Mouse (Mus musculus): ENCODE data around the gene Aup1.

The Aup1 gene

DNA sequence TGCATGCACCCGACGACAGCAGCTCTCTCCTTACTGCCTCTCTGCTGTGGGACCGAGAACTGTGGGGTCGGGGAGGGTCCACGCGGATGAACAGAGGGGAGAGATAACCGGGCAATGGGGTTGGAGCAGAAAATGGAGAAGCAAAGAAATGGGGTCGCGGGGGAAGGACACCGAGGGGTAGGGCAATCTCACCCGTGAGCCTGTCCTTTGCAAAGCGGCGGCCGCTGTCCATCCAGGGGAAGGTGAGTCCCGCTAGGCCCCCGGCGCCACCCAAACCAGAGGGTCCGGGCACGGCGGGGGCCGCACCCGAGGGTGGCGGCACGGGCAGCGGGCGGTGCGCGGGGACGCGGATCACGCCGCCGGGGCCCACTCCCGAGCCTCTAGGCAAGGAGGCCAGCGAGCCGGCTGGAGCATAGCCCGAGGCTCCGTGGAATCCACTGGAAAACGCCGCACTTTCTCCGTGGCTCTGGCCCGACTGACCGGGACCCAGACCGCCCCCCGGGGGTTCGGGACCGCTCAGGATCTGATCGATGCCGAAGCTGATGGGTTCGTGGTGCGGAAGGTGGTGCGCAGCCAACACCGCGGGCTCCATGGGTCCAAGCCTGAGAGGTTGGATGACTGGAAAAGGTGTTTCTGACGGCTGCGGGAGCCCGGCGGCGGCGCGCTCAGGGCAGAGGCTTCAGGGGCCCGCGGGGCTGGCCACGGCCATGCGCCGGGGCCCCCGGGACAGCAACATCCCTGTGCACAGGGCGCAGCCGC, 15.3 kb downstream of the Aup1 start:
- DNase-seq (ENCODE audit: low read depth, low spot score): no peak

DNA sequence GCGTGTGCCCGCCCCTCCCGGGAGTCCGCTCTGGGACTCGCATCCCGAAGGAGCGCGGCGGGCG, 15.8 kb downstream of the Aup1 start, which contains the start of gene Tlx2:
TSS of gene Tlx2 (minus strand) at position 47 of the 64 bp plus-strand sequence.
- DNase-seq (ENCODE audit: low read depth, low spot score): no peak

DNA sequence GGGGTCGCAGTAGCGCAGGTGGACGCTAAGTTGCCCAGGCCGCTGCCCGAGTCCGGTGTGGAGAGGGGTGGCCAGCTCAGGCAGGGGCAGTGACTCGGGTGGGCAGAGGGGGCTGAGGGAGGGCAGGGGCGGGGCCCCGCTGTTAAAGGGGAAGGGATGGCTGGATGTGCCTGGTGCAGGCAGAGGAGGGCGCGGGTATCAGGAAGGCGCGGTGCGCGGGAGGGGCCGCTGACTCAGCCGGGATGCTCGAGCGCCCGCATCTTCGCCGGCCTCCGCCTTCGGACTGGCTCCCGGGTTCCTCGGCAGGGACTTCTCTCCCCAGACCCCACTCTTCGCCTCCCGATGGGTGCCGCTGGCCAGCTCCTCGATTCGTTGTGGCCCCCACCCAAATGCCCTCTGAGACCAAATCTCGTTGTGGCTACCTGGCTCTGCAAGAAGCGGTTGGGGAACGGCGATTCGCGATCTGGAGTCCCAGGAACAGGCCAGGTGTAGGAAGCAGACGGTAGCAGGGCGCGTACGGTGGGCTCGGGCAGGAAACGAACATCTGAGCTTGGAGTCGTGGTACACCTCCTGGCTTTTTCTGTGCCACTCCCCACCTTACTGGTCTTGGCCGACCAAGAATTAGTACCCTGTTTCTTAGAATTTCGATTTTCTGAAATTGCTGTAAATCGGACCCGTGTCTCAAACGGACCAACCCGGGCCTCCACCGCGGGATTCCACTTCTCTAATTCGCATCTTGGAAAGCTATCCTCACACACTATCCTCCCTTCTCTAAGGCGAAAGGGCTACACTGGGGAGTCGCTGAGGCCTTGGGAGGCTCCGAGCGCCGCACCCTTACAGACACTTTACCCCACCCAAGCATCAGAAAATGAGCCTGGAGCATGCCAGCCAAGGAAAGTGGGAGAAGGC, 16.2 kb downstream of the Aup1 start:
- no peak for DNase-seq (ENCODE audit: low read depth, low spot score)

DNA sequence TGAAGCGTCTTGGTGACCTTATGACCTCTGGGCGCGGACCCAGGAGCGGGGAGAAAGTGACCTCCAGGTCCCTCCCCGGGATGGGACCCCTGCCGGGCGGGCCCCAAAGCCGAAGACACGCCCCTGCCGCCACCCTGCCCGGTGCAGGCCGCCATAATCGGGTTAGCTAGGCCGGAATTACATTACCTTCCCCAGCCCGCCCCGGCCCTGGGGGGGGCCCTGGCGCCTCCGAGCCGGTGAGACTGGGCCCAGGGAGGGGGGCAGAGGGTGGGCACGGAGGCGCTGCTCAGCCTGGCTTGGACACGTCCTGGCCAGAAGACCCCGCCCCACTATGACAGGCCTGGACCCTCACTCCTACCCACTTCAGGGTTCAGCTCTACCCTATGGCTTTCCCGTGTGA, 16.9 kb downstream of the Aup1 start:
- DNase-seq (ENCODE audit: low read depth, low spot score): no peak

DNA sequence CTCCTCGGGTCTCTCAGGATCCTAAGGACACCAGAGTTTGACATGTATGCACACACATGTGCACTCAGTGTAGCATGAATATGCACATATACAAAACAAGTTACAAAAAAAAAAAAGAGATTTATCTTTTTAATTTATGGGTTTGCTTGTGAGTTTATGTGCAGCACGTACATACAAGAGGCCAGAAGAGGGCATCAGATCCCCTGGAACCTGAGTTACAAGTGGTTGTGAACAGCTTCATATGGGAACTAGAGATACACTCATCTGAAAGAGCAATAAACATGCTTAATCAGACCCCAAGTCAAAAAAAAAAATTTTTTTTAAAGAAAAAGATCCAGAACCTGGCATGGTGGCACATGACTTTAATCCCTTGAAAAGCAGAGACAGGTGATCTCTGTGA, 20.7 kb downstream of the Aup1 start:
- no peak for DNase-seq (ENCODE audit: low read depth, low spot score)

DNA sequence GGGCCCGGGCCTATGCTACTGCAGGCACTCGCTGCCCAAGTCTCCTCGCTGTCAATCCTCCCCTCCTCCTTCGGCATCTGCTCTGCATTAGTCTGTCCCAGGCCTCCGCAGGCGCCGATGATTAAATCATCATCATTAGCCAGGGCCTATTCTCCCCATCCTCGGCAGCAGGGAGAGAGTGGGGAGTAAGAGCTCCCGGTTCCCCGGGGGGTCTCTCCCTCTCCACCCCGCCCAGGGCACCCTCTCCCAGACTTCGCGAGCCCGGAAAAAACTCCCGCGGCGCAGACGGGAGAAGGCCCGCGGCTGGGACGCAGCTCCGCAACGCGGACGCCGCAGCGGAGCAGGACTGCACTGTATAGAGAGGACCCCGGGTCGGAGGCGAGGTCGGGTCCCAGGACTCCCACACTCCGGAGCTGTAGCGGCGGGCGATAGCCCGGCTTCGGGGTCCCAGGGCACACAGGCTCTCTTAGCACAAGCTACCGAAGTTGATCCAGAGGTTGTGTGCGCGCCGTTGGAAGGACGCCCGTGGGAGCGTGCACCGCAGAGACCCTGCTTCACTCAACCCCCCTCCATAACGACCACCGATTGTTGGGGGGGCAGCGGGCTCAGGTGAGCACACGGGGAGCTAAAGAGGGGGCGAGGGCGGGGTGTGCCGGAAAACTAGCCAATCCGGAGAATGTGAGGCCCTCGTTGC, 23.5 kb downstream of the Aup1 start, which contains the start of gene Pcgf1:
TSS of gene Pcgf1 (plus strand) at position 240 of the 694 bp plus-strand sequence.
- DNase-seq (ENCODE audit: low read depth, low spot score): no peak

DNA sequence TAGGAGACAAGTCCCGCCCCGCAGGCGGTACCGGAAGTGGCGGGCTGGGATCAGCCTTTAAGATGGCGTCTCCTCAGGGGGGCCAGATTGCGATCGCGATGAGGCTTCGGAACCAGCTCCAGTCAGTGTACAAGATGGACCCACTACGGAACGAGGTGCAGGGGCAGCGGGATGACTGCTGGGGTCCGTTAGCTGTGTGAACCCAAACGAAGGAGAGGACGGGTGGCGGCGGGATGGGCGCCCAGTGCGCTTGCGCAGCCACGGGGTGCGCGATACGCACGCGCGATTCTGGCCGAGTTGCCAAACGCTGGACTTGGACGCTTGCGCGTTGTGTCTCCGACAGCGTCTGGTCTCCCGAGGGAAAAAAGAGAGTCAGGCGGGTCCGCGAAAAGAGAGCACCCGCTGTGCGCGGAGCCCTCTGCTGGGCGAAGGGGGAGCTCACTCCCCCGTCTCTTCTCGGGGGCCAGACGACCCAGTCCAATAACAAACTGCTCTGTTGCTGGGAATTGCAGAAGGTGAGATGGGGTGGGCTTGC, 24.1 kb downstream of the Aup1 start:
- DNase-seq (ENCODE audit: low read depth, low spot score): peak; percentile 95

DNA sequence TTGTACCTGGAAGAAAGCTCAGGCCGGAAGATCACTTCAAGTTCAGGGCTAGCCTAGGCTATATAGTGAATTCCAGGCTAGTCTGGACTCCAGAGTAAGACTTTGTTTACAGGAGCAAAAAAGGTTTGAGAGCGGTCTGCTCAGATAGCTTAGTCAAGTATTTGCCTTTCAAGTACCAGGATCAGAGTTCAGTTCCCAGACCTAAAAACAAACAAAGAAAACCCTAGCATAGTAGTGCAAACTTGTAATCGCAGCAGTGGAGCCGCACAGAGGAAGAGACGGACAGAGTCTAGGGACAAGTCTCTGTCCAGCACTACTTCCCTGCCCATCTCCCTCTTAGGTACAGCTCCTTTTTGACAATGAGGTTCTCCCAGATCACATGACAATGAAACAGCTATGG, 25.9 kb downstream of the Aup1 start:
- no peak for DNase-seq (ENCODE audit: low read depth, low spot score)

DNA sequence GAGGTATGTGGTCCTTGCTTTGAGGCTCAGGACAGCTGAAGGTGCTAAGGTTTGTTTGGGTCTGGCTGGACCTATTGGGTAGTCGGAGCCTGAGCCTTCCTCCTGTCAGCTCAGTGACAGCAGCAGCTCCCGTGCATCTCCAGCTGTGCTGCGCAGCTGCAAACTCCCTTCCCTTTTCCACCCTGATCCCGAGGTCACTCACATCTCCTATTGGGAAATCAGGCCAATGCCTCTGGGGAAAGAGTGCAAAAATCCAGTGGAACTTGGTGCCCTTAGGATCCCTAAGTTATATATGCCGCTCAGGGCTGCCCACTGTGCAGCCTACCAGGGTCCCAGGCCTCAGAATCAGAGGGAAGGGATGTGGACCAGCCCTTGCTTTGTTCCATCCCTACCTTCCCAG, 29.2 kb downstream of the Aup1 start:
- DNase-seq (ENCODE audit: low read depth, low spot score): no peak

DNA sequence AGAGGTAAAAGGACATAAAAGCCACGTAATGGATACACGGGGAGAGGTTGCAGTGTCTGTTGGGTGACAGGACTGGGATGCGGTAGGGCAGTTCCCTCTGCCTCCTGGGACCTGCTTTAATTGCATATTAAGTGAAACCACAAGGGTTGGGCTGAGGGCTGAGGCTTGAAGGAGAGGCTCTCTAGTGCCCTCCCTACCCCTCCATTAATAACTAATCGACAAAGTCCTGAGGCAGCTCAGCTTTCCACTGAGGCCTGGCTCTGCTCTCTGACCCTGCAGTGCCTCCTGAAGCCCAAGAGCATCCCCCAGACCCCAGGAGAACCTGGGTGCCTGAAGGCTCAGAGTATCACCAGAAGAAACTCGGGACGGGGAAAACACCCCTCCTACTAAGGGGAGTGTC, 30.2 kb downstream of the Aup1 start:
- no peak for DNase-seq (ENCODE audit: low read depth, low spot score)

DNA sequence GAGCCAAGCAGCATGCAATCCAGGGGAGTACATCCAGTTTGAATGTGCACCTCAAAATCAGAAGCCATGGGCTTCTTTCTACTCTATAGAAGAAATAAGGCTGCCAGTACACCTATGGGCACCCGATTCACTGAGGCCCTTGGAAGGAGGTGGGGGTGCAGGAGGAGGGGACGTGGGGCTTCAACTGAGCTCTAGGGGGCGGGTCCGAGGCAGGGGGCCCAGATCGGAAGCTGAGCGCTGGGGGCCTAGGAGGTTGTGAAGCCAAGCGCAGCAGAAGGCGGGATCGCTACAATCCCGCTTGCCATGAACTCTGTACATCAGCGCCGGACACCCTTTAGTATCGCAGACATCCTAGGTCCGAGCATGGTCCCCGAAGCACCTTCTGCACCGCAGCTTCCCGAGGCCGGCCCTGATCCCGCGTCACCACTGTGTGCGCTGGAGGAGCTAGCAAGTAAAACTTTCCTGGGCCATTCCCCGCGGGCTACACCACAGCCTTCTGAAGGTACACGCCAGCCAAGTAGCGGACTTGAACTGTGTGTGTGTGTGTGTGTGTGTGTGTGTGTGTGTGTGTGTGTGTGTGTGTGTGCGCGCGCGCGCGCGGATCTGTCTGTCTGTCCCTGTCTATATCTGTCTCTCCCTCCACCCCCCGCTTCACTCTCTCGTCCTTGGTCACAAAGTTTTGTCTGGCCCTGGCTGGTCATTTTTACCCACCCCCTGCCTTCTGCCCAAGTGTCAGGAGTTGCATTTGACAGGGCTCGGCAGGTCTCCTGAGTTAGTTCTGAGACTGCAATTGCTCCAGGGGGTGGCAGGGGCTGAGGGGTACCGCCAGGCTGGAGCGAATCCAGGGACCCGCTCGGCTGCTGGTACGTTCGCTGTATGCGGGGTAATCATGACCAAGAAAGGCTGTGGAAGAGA, 32.1 kb downstream of the Aup1 start, which contains the start of gene Lbx2:
TSS of gene Lbx2 (plus strand) at position 247 of the 915 bp plus-strand sequence.
- DNase-seq (ENCODE audit: low read depth, low spot score): no peak

DNA sequence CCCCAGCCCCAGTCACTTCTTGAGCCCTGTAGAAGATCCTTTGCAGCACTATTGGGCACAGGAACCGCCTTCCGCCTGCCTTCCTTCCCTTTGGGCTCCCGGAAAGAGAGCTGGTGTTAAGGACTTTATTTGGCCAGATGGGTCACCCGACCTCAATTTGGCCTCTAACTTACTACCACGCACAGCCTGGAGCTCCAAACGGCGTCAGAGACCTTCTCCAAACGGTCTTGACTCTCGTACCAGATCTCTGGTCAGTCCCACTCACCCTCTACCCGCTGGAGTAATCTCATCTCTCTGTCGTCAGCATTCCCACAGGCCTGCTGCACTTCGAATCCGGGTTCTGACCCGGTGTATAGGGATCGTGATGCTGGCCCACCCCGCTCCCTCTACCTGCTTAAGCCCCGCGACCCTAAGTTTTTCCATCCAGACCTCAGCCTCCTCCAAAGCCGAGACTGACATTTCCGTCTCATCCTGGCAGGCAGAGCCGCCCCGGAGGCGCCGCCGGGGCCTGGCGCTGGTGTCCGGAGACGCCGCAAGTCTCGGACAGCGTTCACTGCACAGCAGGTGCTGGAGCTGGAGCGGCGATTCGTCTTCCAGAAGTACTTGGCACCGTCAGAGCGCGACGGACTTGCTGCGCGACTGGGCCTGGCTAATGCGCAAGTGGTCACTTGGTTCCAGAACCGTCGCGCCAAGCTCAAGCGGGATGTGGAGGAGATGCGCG, 33.0 kb downstream of the Aup1 start:
- DNase-seq (ENCODE audit: low read depth, low spot score): no peak

DNA sequence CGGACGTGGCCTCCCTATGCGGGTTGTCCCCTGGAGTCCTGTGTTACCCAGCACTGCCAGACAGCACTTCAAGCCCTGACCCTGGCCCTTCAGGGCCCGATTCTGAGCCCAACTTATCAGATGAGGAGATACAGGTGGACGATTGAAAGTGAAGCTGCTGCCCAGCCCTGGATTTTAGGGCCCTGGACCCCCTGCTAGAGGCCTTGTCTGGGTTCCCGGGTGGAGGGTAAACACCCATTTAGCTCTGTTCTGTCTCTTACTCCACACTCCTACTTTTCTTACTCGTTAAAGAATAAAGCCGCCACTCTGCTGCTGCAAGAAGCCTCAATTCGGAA, 33.6 kb downstream of the Aup1 start:
- DNase-seq (ENCODE audit: low read depth, low spot score): no peak

DNA sequence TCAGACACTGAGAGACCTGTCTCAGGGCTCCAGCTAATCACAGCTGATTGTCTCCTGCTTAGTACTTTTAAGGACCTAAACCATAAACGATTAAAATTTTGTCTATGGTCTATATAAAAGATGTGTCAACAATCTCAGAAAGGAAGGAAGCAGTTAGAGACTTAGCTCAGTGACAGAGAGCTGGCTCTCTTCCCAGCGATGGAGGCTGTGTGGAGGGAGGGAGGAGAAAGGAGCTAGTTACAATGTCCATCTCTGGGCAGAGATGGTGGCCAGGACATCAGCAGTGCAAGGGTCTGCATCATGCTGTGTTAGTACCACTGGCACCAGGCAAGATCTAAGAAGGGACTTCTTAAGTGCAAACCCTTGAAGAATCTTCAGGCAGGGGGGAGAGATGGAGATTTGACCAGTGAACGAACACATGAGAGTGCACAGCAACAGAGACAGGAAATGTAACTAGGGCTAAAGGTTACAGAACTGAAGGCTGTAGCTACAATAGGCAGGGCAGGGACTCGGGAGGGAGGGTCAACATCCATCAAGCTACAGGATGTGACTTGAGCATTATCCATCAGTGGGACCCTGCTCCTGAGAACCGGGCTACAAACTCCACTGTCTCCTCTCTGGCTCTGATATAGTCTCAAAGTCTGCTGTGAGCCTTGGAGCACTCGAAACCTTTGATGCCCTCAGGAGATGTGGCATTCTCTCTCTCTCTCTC, 38.3 kb downstream of the Aup1 start:
- no peak for DNase-seq (ENCODE audit: low read depth, low spot score)

DNA sequence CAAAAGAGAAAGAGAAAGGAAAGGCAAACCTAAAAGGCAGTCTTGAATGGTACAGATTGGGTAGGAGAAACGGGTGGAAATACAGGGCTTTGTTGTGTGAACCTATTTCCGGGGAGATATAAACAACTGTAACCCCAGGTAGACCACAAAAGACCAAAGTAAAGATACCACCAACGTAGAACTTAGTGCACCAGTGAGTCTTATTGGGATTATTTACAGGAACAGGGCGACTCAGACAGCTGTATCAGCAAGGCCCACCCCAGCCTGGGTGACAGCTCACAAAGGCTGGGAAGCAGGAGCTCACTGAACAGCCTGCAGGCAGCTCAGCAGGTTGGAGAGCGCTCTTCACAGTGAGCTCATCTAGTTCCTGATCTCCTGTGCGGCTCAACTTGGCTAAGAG, 41.6 kb downstream of the Aup1 start:
- no peak for DNase-seq (ENCODE audit: low read depth, low spot score)

DNA sequence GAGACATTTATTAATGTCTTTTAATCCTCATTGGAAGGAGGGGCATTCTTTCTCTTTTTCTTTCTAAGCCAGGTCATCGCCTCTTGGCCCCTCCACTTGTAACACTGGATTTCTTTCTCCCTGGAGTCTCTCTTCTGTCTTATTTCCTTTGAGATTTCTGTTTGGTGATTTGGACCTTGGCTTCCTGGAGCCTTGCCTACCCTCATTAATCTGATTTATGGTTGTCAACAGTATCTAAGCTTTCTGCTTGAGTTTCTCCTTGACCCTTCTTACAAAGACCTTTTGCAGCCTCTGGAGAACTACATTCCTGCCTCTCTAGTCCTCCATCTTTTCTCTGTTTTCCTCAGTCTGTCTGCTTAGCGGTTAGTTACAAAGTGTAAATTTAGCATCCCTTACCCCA, 44.1 kb downstream of the Aup1 start:
- DNase-seq (ENCODE audit: low read depth, low spot score): no peak

DNA sequence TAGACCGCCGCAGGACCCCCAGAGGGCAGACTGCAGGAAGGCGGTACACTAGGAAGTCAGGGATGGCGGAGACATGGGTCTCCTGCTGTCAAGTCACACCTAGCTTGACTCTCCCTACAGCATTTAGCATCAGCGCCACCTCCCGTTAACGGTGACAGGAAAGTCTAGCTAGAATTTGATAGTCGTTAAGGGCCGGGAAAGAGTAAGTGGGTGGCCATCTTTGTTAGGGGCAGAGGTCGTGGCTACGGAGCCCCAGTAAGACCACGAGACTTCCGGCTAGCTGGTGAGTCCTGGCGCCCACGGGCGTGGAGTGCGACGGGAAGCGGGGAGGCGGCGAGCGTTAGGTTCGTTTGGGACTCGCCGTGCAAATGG, 47.0 kb downstream of the Aup1 start, which contains the start of the genes Ccdc142 and Gm42688:
TSS of gene Ccdc142 (plus strand) at position 286 of the 372 bp plus-strand sequence.
TSS of gene Gm42688 (plus strand) at position 302 of the 372 bp plus-strand sequence.
- peak; percentile 83 for DNase-seq (ENCODE audit: low read depth, low spot score)

DNA sequence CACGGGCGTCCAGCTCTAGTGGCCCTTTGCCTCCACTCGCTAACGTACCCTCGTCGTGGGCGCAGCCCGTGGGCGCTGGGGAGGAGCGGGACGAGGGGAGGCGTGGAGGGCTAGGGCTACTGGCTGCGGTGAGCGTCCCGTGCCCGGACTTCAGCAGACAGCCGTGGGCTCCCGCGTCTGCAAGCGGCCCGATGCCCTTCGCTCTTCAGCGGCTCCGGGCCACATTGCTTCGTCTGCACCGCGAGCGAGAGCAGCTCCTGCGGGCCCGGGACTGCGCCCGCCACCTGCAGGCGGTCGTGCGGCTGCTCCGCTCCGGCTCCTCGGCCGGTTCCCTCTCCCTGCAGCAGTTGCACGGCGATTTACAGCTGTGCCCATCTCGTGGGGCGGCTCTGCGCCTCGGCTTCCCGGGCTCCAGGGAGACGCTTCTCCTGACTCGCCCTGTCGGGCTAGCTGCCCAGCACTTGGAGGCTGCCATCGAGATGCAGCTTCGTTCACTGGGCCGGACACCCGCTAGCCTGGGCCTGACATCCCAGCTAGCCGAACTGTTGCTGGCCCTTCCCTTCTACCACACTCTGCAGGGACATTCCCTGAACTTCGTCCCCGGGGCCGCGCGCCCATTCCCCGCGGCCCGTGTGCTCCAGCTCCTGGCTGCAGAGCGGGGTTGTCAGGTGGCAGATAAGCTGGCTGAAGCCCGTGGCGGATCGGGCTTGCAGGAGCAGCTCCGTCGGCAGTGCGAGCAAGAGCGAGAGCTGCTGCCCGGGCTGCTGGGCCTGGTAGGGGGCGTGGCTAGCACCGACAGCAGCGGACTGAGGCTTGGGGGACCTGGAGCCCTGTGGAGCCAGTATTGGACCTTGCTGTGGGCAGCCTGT, 47.6 kb downstream of the Aup1 start:
- DNase-seq (ENCODE audit: low read depth, low spot score): no peak

DNA sequence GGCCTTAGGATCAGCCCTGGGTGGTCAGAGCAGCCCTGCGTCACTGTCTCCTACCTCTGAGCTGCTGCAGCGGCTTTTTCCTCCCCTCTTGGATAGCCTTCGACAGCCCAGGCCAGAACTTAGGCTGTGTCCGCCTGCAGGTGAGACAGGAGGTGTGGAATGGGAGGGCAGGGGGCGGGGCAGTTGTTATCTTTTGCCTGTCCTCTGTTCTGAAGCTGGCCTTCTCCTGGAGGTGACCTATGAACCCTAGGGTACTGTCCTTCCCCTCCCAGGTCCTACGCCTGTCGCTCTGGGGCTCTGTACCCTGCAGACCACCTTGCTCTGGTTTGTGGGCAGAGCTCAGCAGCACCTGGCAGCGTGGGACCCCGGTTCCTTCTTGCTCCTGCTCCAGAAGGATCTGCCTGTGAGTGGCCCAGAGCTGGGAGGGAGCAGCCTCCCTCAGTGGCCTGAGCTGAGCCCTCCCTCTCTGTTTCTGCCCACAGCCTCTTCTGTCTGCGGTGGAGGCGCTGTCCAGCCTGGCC, 48.9 kb downstream of the Aup1 start:
- no peak for DNase-seq (ENCODE audit: low read depth, low spot score)
